Mouse (Mus musculus): ENCODE data around the gene Fbxo44. TPM values are rescaled to one million over a fixed set of nuclear protein-coding genes. Genes with fewer than 3 reads are reported as not detected.

Gene Fbxo44
- polyA plus RNA-seq (2012; rRNA removed): 10.4 and 15.7 TPM in 2 replicates

DNA sequence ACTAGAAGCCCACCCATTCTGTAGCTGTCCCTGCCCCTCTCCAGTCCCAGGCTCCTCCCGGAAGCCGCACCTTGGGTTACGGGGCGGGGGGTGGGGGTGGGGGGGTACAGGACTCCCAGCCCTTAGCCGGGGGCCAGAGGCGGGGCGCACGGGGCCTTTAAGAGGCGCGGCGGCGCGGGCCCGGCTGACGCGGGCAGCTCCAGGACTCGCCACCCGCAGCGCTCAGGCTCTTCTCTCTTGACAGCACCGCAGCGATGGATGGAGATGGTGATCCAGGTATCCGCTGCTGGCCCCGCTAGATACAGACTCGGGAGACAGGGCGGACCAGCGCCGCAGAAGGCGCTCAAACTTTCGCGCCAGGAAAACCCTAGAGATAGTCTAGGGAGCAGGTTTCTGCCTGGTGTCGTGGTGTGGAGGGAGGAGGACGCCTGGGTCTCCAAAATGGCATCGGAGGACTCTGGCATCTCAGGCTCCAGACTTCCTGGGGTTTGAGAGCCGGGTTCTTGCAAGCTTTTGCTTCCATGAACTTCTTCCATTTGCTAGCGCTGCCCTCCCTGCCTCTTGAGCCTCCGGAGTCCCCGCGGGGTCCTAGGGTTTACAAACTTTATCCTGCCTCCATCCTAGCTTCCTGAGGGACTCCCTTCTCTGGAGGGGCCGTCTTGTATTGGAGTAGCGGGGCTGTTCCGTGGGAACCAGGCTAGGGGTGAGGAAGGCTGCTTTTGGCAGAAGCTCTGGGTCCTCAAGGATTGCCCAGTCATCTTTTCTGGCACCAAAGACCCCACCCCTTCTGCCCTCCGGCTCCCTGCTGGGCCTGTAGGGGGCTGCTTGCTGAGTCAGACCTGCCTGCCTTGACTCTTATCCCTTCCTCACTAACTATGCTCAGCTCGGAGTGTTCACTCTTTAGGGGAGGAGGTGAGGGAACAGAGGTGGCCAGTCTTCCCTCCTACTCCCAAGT lies at the start of gene Fbxo44, which contains the start of gene Fbxo2:
Gene Fbxo44, minus strand, starts transcription at position 47 of the 955 bp plus-strand sequence.
Gene Fbxo2, plus strand, starts transcription at position 186 of the 955 bp plus-strand sequence.

GRCm38 (mm10) chr4:148151267-148152168 lies 8.8 kb downstream of the Fbxo44 start, which contains the start of gene Fbxo6:
TSS of gene Fbxo6 (minus strand) at chr4:148152140.

DNA sequence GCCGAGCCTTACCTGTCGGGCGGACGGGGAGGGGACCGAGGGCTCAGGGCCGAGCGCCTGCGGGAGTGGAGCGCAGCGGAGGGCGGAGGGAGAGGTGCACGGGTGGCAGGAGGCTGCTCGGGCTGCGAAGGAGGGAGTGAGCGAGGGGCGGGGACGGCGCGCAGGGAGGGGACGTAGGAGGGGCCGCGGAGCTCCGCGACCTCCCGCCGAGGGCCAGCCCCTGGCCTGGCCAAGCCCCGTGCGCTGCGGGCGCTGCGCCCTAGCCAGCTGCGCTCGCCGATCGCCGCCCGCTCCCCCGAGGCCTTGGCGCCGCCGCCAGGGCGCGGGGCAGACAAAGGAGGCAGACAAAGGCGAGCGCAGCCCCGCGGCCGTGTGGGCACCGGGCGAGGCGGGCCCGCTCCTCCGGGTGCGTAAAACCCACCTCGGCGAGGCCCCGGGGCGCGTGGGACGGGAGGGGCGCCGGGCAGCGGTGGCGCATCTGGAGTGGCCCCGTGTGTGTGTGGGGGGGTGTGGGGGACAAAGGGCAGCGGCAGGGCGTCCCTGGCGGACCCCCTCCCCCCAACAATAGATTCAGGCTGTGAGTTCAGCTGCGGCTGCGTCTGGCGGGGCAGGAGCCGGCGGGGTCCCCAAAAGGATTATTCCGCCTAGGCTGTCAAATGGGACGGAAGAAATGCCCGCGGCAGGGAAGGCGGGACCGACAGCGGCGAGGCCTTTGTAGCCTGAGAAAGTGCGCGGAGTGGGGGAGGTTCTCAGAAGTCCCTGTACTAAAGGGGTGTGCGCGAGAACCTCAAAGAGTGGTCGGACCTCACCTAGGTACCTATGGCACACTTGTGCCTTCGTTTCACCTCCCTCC lies 29.5 kb downstream of the Fbxo44 start, which contains the start of gene Draxin:
Gene Draxin, minus strand, starts transcription at position 138 of the 853 bp plus-strand sequence.

GRCm38 (mm10) chr4:148130133-148130532 lies 30.1 kb downstream of the Fbxo44 start, which contains the start of gene Mad2l2:
TSS of gene Mad2l2 (plus strand) at chr4:148130384.

Other genes with a start within 250 kb of the Fbxo44 start
- 14.3 and 15.6 TPM in 2 replicates for gene Plod1, start 223.7 kb downstream of the Fbxo44 start, polyA plus RNA-seq (2012; rRNA removed)
- gene 2510039O18Rik, start 219.6 kb downstream of the Fbxo44 start, polyA plus RNA-seq (2012; rRNA removed): 55.4 and 74.4 TPM in 2 replicates
- gene Nppb, start 174.7 kb downstream of the Fbxo44 start, polyA plus RNA-seq (2012; rRNA removed): not detected in 2 replicates
- 0.10 TPM in 1 of 2 replicates, not detected in the other for gene Nppa, start 159.8 kb downstream of the Fbxo44 start, polyA plus RNA-seq (2012; rRNA removed)
- gene Clcn6, start 121.7 kb downstream of the Fbxo44 start, polyA plus RNA-seq (2012; rRNA removed): 1.7 and 2.1 TPM in 2 replicates
- 10.9 and 11.4 TPM in 2 replicates for gene Mthfr, start 121.4 kb downstream of the Fbxo44 start, polyA plus RNA-seq (2012; rRNA removed)
- 36.5 and 39.3 TPM in 2 replicates for gene Agtrap, start 72.5 kb downstream of the Fbxo44 start, polyA plus RNA-seq (2012; rRNA removed)
- 8.9 and 13.6 TPM in 2 replicates for gene Mad2l2, start 30.1 kb downstream of the Fbxo44 start, polyA plus RNA-seq (2012; rRNA removed)
- not detected in 2 replicates for gene Draxin, start 29.8 kb downstream of the Fbxo44 start, polyA plus RNA-seq (2012; rRNA removed)
- 28.0 and 30.0 TPM in 2 replicates for gene Fbxo6, start 8.3 kb downstream of the Fbxo44 start, polyA plus RNA-seq (2012; rRNA removed)
- 0.60 and 0.95 TPM in 2 replicates for gene Fbxo2, start 139 bp upstream of the Fbxo44 start, polyA plus RNA-seq (2012; rRNA removed)
- gene Disp3, start 127.5 kb upstream of the Fbxo44 start, polyA plus RNA-seq (2012; rRNA removed): 0.01 and 0.02 TPM in 2 replicates